Mouse (Mus musculus) regulatory T cell (primary cell): ENCODE data around the gene Olfr118.
"Not testable (repeated sequence)": the region's sequence is repeated elsewhere in the genome, so short reads cannot be mapped to it uniquely, and the experiment has no call there.

ENCODE experiments used
- in situ Hi-C: fragments of 300-600 bp; cut with MboI, MseI; formaldehyde crosslinking; loops from one replicate; pipeline ENCODE4 v1.15.1; 2025; ENCODE audit warnings: high pct_unique_total_duplicates

Olfr118 gene

GRCm38 (mm10) chr17:37666688-37667087 is at the start of gene Olfr118:
Gene Olfr118, plus strand, starts transcription at chr17:37666988.
- in situ Hi-C loops: no loop called here

- in situ Hi-C loops: no loop called here
Observed at GRCm38 (mm10) chr17:37627009-37627408, 39.8 kb upstream of the Olfr118 start, which contains the start of the genes Olfr115 and Olfr116. Gene Olfr115, minus strand, starts transcription at chr17:37627109. Gene Olfr116, minus strand, starts transcription at chr17:37627199.

GRCm38 (mm10) chr17:37663682-37664081 is 3.1 kb upstream of the Olfr118 start, which contains the start of gene Olfr117:
Gene Olfr117, minus strand, starts transcription at chr17:37663782.
- in situ Hi-C loops: no loop called here

- in situ Hi-C loops: not testable (repeated sequence)
Observed at GRCm38 (mm10) chr17:37696264-37696663, 29.5 kb downstream of the Olfr118 start, which contains the start of gene Olfr119. Gene Olfr119, plus strand, starts transcription at chr17:37696564.

GRCm38 (mm10) chr17:37721508-37721907 is 54.7 kb downstream of the Olfr118 start, which contains the start of gene Olfr120:
Gene Olfr120, plus strand, starts transcription at chr17:37721808.
- in situ Hi-C loops: no loop called here
